Mouse (Mus musculus) kidney, postnatal 4 days (tissue): Measurements from ENCODE around the gene Ccdc162.

Source experiments
- DNase-seq, 2 experiments: peaks; one replicate each; pipeline ENCODE4 v3.0.0; 2021; ENCODE audit warnings: mixed read lengths in 2 of 2

The Ccdc162 gene

GRCm38 (mm10) chr10:41716029-41716897 is at the start of gene Ccdc162:
TSS of gene Ccdc162 (minus strand) at chr10:41716634.
- DNase-seq = peak; percentile 21 to 38

DNA sequence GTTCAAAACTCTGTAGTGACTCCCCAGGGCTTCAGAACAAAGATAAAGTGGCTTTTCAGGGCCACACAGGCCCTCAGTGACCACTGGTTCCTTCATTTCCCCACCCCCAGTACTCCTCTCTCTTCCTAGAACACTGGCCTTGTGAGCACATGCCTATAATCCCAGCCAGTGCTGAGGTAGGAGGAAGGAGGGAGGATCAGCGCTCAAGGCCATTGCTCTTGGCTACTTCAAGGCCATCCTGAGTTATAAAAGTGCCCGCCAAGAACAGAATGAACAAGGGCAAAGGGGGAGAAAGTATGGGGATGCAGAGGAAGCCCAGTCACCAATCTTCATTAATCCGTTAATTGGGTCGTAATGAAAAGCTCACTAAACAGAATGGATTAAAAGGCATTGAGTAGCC is 49.2 kb upstream of the Ccdc162 start:
- no peak for DNase-seq

- no peak for DNase-seq
These were observed 47.4 kb upstream of the Ccdc162 start for GRCm38 (mm10) chr10:41763741-41764385.

GRCm38 (mm10) chr10:41760866-41761265 is 44.4 kb upstream of the Ccdc162 start:
- no peak for DNase-seq

DNA sequence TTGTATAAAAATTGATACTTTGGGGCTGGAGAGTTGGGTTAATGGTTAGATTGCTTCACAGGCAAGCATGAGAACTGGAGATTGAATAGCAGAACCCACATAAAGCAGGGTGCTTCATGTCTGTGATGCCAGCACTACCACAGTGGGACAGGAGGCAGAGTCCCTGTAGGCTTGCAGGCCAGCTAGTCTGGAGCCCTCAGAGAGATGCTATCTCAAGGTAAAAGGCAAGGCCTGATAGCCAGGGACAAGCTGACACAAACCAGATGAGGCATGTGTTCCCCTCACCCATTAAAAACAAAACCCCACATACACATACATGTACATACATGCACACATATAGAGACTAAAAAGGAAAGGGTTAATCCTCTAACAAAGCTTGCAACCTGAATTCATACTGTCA is 41.6 kb upstream of the Ccdc162 start:
- DNase-seq = no peak

DNA sequence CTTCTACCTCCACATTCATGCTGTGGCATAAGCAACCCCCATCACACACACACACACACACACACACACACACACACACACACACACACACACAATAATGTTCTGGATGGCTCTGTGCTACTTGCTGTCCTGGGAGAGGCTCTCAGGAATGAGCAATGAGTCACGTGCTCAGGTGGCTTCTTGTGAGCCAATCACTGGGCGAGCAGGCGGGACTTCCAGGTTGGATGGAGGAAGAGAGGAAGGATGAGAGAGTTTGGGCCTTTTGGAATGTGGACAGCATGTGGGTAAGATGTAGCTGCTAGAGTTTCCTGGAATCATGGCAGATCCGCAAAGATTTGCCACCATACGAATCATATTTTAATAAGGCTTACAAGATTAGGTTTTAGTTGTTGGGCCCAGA is 40.8 kb upstream of the Ccdc162 start:
- no peak for DNase-seq

DNA sequence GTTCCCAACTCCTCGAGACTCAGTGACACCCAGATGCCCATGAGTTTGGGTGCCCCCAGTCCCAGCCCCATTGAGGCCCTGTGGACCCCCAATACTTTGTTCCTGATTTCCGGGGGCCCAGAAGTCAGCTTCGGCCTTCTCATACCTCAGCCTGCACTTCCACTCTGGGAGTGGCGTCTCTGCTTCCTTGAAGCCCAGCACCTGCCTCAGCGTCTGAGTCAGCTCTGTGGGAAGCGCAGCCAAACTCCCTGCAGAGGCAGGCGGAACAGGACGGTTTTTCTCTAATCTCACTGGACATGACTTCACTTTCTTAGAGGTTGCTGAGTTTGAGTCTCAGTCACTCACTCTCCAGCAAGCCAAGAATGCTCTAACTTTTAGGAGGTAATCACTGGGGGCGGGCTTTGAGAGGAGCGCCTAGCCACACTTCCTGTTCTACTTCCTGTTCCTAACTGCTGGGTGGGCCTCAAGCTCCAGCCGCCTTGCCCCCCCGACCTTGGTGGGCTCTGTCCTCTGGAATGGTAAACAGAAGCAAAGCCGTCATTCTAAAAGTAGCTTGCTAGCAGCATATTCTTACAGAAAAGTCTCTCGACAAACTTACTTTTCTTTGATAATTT is 35.5 kb upstream of the Ccdc162 start:
- DNase-seq = no peak

DNA sequence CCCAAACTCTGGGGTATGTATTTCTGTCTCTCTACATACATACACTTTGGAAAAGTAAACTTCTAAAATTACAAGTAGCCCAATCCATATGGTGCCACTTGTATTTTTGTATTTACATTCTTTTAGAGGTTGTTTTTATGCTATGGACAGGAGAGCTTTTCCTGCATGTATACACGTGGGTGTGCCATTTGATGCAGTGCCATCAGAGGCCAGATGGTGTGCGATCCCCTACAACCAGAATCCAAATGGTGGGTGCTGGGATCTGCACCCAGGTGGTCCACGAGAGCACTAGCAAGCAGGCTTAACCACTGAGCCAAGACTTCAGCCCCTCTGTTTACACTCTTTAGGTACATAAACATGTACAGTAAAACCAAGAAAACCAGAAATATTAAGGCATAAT is 32.9 kb upstream of the Ccdc162 start:
- DNase-seq = no peak

DNA sequence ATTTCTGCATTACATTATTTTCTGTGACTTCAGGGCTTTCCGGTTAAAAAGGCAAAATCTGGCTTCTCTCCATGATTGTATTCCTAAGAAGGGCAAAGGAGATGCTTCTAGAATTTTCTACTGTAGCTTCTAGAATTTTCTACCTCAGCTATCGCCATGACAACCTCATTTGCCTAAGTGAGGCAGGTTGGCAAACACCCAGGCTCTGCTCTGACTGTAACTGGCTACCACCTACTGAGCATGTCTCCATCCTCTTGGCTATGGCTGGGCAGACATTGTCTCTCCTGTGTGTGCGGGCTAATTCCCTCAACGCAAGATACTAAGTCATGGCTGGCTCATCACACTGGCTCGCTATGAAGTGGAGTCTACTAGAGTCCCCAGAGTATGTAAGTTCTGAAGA is 30.1 kb upstream of the Ccdc162 start:
- peak in 1 of 2 experiments; percentile 14 for DNase-seq

- DNase-seq = no peak
These were observed 27.6 kb upstream of the Ccdc162 start for GRCm38 (mm10) chr10:41744006-41744405.

DNA sequence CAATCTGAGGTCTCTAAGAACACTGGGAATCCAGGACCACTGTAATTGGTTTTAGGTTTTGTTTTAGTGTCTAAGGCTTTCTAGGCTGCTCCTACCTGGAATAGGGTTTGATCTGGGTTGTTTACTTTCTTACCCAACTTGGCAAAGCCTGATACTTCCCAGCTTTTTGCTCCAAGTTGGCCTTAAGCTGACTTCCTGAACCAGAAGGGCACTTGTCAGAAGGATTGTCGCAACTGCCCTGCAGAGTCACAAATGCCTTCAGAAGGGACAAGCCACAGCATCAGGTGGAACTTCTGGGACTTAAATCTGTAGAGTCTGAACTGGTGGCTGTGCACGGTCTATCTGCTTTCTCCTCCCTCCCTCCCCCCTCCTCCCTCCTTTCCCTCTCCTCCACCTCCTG is 23.8 kb upstream of the Ccdc162 start:
- no peak for DNase-seq

- DNase-seq = no peak
These were observed 20.8 kb upstream of the Ccdc162 start for GRCm38 (mm10) chr10:41737245-41737644.

- DNase-seq = no peak
These were observed 19.0 kb upstream of the Ccdc162 start for GRCm38 (mm10) chr10:41735398-41735797.

- DNase-seq = no peak
These were observed 16.8 kb upstream of the Ccdc162 start for GRCm38 (mm10) chr10:41733214-41733613.

- DNase-seq = no peak
These were observed 15.5 kb upstream of the Ccdc162 start for GRCm38 (mm10) chr10:41731932-41732331.

GRCm38 (mm10) chr10:41730746-41731145 is 14.3 kb upstream of the Ccdc162 start:
- no peak for DNase-seq

GRCm38 (mm10) chr10:41726215-41726614 is 9.8 kb upstream of the Ccdc162 start:
- no peak for DNase-seq

DNA sequence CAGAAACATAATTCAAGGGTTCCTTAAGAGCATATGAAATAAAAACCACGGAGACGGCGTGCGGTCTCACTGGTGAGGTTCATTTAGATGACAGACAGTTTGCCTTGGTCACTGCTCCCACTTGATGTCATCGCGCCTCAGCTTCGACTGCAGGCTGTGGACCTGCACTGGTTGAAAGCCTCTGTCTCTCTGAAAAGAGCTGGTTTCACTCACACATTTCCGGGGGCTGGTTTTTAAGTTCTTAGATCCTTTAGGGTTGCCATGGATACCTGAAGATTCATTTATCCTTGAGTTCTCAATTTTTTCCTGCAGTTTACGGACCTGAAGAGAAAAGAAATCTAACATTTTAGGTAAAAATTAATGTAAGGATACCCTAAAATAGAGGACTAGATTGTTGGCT is 3.2 kb upstream of the Ccdc162 start:
- DNase-seq = no peak

GRCm38 (mm10) chr10:41715557-41715956 is 877 bp downstream of the Ccdc162 start:
- no peak for DNase-seq

DNA sequence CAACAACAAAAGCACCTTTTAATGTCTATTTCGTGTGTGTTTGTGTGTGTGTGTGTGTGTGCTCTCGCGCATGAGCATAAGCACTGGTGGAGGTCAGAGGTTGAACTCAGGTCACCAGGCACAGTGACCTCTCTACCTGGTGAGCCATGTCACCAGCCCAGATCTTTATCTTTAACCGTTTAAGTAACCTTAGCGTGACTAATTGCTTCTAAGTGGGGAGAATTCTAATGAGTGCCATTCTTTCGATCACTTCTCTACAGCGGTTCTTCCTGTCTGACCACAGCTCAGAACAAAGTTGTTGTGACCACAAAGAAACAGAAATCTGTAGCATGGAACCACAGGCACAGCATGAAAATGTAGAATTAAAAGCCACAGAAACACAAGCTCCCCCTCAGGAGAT is 5.0 kb downstream of the Ccdc162 start:
- peak; percentile 33 to 40 for DNase-seq

- no peak for DNase-seq
These were observed 5.7 kb downstream of the Ccdc162 start for GRCm38 (mm10) chr10:41710773-41711172.

DNA sequence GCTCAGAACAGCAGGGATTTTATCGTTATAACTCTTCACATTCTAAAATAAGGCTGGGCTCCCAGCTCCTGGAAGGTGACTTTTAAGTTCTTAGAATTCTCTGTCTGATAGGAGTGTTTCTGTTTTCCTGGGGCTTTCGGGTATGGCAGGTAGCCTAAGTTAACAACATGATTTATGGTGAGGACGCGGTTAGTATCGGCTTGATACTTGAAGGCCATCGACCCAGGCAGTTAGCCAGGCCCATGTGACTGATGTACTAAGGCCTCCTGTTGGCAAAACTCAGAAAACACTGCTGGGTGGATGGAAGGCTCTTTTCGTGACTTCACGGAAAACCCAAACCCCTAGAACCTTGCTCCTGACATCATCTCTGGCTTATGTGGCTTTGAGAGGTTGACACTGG is 7.1 kb downstream of the Ccdc162 start:
- DNase-seq = no peak

DNA sequence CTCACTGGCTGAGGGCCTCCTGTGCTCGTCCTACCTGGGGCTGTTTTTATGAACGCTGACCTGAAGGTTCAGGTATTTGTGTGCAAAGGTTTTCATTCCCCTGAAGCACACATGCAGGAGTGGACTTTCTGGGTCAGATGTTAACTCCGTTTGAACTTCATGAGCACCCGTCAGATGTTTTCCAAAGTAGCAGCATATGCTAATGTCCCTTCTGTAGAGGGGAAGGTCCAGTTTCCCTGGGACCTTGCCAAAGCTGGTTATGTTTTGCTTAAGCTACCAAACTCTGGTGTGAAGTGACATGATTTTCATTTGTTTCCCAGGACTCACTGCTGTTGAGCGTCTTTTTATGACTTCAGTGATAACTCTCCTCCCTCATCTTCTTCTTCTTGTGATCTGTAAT is 16.8 kb downstream of the Ccdc162 start:
- DNase-seq = no peak

GRCm38 (mm10) chr10:41697040-41697439 is 19.4 kb downstream of the Ccdc162 start:
- no peak for DNase-seq
